Mouse (Mus musculus) hindbrain, embryonic 14.5 days (tissue): Measurements from ENCODE around the gene Poc1b. TPM values are rescaled to one million over a fixed set of nuclear protein-coding genes. Genes with fewer than 3 reads are reported as not detected.
"Not testable (repeated sequence)": the region's sequence is repeated elsewhere in the genome, so short reads cannot be mapped to it uniquely, and the experiment has no call there.

ENCODE experiments used
- ATAC-seq: fragments of 200-750 bp; cut with Nextera tagmentation; 2 replicates; pipeline ENCODE4 v1.8.0; 2017; ENCODE audit warnings: moderate number of reproducible peaks, mild to moderate bottlenecking, moderate TSS enrichment, moderate library complexity; ENCODE audit not compliant: low FRiP score
- DNase-seq: peaks from one replicate; pipeline ENCODE4 v3.0.0-alpha.2; 2015; ENCODE audit warnings: low spot score
- H3K27ac ChIP-seq: fragments of 300-500 bp; sonication (generic); 2 replicates; pipeline ENCODE4 v1.5.1; 2014; ENCODE audit warnings: mild to moderate bottlenecking, moderate library complexity
- H3K27me3 ChIP-seq: fragments of 300-500 bp; sonication (generic); 2 replicates; pipeline ENCODE4 v1.6.1; 2014; ENCODE audit warnings: mild to moderate bottlenecking, low read length, mixed read lengths; ENCODE audit not compliant: control insufficient read depth, insufficient read depth
- H3K36me3 ChIP-seq: fragments of 300-500 bp; sonication (generic); replicated peaks from 2 replicates; pipeline ENCODE4 v1.6.1; 2014; ENCODE audit not compliant: control insufficient read depth, insufficient read depth
- H3K4me1 ChIP-seq: fragments of 300-500 bp; sonication (generic); replicated peaks from 2 replicates; pipeline ENCODE4 v1.6.1; 2014; ENCODE audit warnings: antibody characterized with exemption, low read length, mixed read lengths; ENCODE audit not compliant: control insufficient read depth, insufficient read depth
- H3K4me2 ChIP-seq: fragments of 300-500 bp; sonication (generic); replicated peaks from 2 replicates; pipeline ENCODE4 v1.6.1; 2014; ENCODE audit warnings: mild to moderate bottlenecking, moderate library complexity
- H3K4me3 ChIP-seq: fragments of 300-500 bp; sonication (generic); replicated peaks from 2 replicates; pipeline ENCODE4 v1.5.1; 2014; ENCODE audit warnings: mild to moderate bottlenecking, low read length
- H3K9ac ChIP-seq: fragments of 300-500 bp; sonication (generic); 2 replicates; pipeline ENCODE4 v1.6.1; 2014
- H3K9me3 ChIP-seq: fragments of 300-500 bp; sonication (generic); 2 replicates; pipeline ENCODE4 v1.6.1; 2016; ENCODE audit warnings: low read length; ENCODE audit not compliant: control insufficient read depth
- WGBS: fragments of 180-500 bp; shearing (Covaris S2); extraction: QIAGEN DNeasy Blood & Tissue Kit; methylation state at CpG from one replicate; pipeline ENCODE4 v1.1.7; 2014; 5-methylcytosine and 5-hydroxymethylcytosine counted together
- polyA plus RNA-seq: library from polyadenylated mRNA; unstranded; fragments of >200 nt; fragmentation: Nextera tagmentation; extraction: Ambion mirVana; gene quantifications from 2 replicates; pipeline ENCODE4 v1.2.1, GENCODE M21; 2014

The Poc1b gene
- polyA plus RNA-seq, 1 experiment from 2014 or later, result 12.5 TPM

- H3K4me2 ChIP-seq, result no peak overlapping the region
- WGBS, result 78% methylated on average over 8 of the region's 8 CpGs
- no peaks in the 10 kb centered on the region for H3K36me3 ChIP-seq
- ATAC-seq (no peak), DNase-seq (no peak)
- H3K27ac ChIP-seq, result no peak overlapping the region
- H3K4me3 ChIP-seq, result no peak overlapping the region
- no peaks in the 10 kb centered on the region for H3K9me3 ChIP-seq
- H3K9ac ChIP-seq, result no peak overlapping the region
- no peaks in the 10 kb centered on the region for H3K4me1 ChIP-seq
- H3K27me3 ChIP-seq, result no peaks in the 10 kb centered on the region
These were observed 38.8 kb downstream of the Poc1b start for GRCm38 (mm10) chr10:99145611-99146010.

GRCm38 (mm10) chr10:99146596-99146995 is 39.8 kb downstream of the Poc1b start:
- no peak overlapping the region for H3K4me3 ChIP-seq
- no peak overlapping the region for H3K9ac ChIP-seq
- H3K27ac ChIP-seq, result no peak overlapping the region
- DNase-seq (no peak), ATAC-seq (no peak)
- no peaks in the 10 kb centered on the region for H3K36me3 ChIP-seq
- no peaks in the 10 kb centered on the region for H3K9me3 ChIP-seq
- no peaks in the 10 kb centered on the region for H3K27me3 ChIP-seq
- H3K4me2 ChIP-seq, result no peak overlapping the region
- 96% methylated on average over 8 of the region's 8 CpGs for WGBS
- H3K4me1 ChIP-seq, result no peaks in the 10 kb centered on the region

DNA sequence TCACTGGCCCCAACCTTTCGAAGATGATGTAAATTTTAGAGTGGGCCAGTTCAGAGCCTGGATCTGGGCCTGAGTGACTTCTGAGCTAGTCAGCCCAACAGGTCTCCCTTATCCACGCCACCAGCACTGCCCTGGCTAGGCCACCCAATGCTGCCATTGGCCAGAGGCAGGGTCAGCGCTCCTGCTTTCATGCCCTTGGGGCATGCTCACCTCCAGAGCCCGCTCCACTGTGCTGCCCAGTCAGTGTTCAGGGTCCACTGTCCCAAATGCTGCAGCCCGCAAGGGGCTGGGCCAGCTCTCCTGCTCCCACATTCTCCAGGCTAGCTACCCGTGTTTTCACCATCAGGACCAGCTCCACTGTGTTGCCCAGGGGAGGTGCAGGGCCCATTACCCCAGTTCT is 43.2 kb downstream of the Poc1b start:
- H3K27me3 ChIP-seq, result no peaks in the 10 kb centered on the region
- H3K4me1 ChIP-seq, result no peaks in the 10 kb centered on the region
- H3K4me3 ChIP-seq, result no peak overlapping the region
- DNase-seq, result no peak
- 0 out of 2 replicates have a peak, but pooled peaks cover 8% of the 10 kb centered on the region for H3K36me3 ChIP-seq
- H3K9me3 ChIP-seq, result no peaks in the 10 kb centered on the region
- ATAC-seq, result peak; percentile 31; the same call in 1 of the 2 replicates
- H3K27ac ChIP-seq, result no peak overlapping the region
- 92% methylated on average over 6 of the region's 6 CpGs for WGBS
- H3K9ac ChIP-seq, result no peak overlapping the region
- no peak overlapping the region for H3K4me2 ChIP-seq

- H3K4me2 ChIP-seq, result no peak overlapping the region
- 100% methylated on average over 1 of the region's 1 CpGs for WGBS
- H3K4me1 ChIP-seq, result no peaks in the 10 kb centered on the region
- H3K9ac ChIP-seq, result no peak overlapping the region
- H3K27me3 ChIP-seq, result no peaks in the 10 kb centered on the region
- DNase-seq (no peak), ATAC-seq (no peak)
- H3K36me3 ChIP-seq, result peaks cover 19% of the 10 kb centered on the region
- H3K27ac ChIP-seq, result no peak overlapping the region
- no peak overlapping the region for H3K4me3 ChIP-seq
- H3K9me3 ChIP-seq, result no peaks in the 10 kb centered on the region
These were observed 44.7 kb downstream of the Poc1b start for GRCm38 (mm10) chr10:99151580-99151979.

DNA sequence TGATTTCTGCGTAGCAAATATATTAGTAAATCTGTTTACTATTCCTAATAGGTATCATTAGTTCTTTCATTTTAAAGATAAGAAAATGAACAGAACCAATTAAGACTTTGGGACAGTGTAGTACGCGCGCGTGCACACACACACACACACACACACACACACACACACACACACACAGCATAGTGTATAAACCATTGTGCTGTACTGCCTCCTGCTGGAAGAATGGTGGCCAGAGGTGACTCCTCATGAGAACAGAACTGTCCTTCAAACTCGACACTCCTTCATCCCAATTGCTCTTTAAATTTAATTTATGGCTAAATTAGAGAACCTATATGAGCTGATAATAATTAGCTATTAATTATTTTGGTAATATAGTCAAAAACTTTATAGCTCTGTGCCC is 45.2 kb downstream of the Poc1b start:
- no peak for ATAC-seq
- 95% methylated on average over 6 of the region's 6 CpGs for WGBS

DNA sequence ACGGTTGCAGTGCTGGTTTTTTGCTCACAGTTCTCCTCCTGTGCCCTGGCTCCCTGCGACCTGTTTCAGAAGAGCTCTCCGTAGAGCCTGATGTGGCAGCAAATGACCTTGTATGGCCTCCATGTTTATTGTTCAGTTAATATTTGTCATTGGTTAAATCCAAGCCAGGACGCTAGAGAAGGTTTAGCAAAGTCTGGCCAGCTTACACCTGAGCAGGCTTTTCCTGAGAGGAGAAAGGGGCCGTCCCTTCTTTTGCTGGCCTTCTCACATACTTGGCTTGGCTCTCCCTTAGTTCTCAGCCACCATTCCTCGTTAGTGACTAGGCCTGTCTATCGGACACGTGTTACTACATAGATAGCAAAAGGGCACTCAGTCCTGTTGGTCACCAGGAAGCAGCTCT is 47.8 kb downstream of the Poc1b start:
- no peak overlapping the region for H3K27ac ChIP-seq
- WGBS, result 91% methylated on average over 8 of the region's 8 CpGs
- H3K27me3 ChIP-seq, result no peaks in the 10 kb centered on the region
- no peaks in the 10 kb centered on the region for H3K4me1 ChIP-seq
- no peak for ATAC-seq
- no peak overlapping the region for H3K4me2 ChIP-seq
- DNase-seq, result no peak
- H3K4me3 ChIP-seq, result no peak overlapping the region
- H3K36me3 ChIP-seq, result peaks cover 24% of the 10 kb centered on the region
- no peak overlapping the region for H3K9ac ChIP-seq
- H3K9me3 ChIP-seq, result no peaks in the 10 kb centered on the region

More for the DNA sequence above, 45.2 kb downstream of the Poc1b start:
- no peak for DNase-seq
- Histone ChIP-seq H3K4me1 (no peaks in the 10 kb centered on the region), H3K27me3 (no peaks in the 10 kb centered on the region), H3K9me3 (no peaks in the 10 kb centered on the region), H3K27ac (no peak overlapping the region), H3K4me3 (no peak overlapping the region), H3K9ac (no peak overlapping the region), H3K36me3 (peaks cover 23% of the 10 kb centered on the region), H3K4me2 (no peak overlapping the region)

DNA sequence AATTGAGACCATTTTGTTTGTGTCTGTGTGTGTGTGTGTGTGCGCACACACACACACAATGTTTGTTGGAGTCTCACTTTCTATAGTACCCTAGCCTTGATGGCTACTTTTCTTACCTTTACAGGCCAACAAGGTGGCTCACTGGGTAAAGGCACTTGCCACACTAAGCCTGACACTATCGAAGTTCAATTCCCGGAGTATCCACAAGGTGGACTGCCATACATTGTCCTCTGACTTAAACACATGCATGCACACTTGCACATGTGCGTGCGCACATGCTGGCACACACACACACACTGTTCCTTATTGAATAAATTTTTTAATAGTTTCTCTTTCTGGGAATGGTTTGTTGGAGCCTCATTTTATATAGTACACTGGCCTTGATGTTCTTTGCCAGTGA is 50.0 kb downstream of the Poc1b start:
- no peaks in the 10 kb centered on the region for H3K9me3 ChIP-seq
- H3K27me3 ChIP-seq, result no peaks in the 10 kb centered on the region
- H3K9ac ChIP-seq, result no peak overlapping the region
- H3K36me3 ChIP-seq, result peaks cover 28% of the 10 kb centered on the region
- WGBS, result 89% methylated on average over 5 of the region's 5 CpGs
- H3K4me3 ChIP-seq, result no peak overlapping the region
- no peaks in the 10 kb centered on the region for H3K4me1 ChIP-seq
- ATAC-seq, result no peak
- no peak for DNase-seq
- no peak overlapping the region for H3K27ac ChIP-seq
- no peak overlapping the region for H3K4me2 ChIP-seq

DNA sequence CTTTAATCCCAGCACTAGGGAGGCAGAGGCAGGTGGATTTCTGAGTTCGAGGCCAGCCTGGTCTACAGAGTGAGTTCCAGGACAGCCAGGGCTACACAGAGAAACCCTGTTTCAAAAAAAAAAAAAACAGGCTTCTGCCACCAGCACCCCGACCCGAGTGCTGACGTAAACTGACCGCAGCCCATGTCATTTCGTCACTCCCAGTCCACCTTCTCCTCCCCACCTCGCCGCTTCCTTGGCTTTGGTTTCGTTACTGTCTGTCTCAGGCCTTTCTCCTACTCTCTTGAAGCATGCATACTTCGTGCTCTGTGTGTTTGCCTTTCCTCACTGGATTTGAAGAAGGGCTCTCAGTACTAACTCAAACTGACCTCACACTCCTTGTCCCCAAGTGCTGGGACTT is 50.9 kb downstream of the Poc1b start:
- H3K27ac ChIP-seq, H3K4me3 ChIP-seq, DNase-seq, H3K4me1 ChIP-seq, H3K9me3 ChIP-seq, ATAC-seq, H3K9ac ChIP-seq, H3K27me3 ChIP-seq, H3K4me2 ChIP-seq: not testable (repeated sequence)
- H3K36me3 ChIP-seq, result peaks cover 24% of the 10 kb centered on the region
- 95% methylated on average over 10 of the region's 10 CpGs for WGBS

DNA sequence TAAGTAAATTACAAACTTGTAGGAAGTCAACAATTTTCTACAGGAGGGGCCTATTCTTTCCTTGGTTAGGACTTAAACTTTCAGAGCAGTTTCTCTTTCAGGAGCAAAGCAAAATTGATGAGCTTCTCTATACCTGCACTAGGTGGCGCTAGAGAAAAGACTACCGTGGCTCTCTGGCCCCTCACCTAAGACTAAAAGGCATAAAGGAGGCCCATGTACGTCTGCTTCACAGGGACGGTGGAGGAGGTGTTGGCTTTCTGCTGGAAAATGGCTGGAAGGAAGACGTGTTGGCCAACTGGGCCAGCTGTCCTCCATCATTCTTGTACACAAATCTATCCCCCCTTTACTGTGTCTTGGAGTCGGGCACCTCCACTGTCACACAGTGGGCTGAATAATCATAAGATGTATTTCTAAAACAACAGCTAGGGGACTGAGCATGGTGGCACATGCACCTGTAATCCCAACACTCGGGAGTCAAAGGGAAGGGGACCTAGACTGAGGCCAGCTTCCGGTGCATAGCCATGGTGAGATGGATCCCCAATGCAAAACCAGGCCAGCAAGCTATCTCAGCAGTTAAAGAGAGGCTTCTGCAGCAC is 55.2 kb downstream of the Poc1b start:
- peak; percentile 72 for DNase-seq
- no peak overlapping the region for H3K9ac ChIP-seq
- 41% methylated on average over 8 of the region's 8 CpGs for WGBS
- no peaks in the 10 kb centered on the region for H3K4me1 ChIP-seq
- no peaks in the 10 kb centered on the region for H3K27me3 ChIP-seq
- H3K4me3 ChIP-seq, result no peak overlapping the region
- no peak overlapping the region for H3K4me2 ChIP-seq
- no peak overlapping the region for H3K27ac ChIP-seq
- H3K36me3 ChIP-seq, result peaks cover 5% of the 10 kb centered on the region; the same call in 1 of the 2 replicates
- no peaks in the 10 kb centered on the region for H3K9me3 ChIP-seq
- no peak for ATAC-seq

DNA sequence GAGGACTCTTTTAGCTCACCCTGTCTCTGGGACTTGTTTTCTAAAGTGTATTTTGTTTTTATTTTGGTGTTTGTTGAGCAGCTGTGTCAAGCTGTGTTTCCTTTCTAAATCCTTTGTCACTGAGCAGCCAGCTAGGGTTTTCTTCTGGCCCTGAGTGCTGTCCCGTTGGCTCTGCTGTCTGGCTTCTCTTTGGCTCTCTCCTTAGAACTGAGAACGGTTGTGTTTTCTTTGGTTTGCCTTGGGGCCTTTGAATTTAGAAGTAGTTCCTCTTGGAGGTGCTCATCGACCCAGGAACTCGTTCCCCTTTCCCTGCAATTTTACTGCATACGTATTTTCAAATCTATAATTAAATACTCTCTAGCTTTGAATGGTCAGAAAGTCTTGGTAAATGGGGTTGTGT is 56.2 kb downstream of the Poc1b start:
- Histone ChIP-seq H3K4me3 (no peak overlapping the region), H3K9me3 (no peaks in the 10 kb centered on the region), H3K9ac (no peak overlapping the region), H3K4me1 (no peaks in the 10 kb centered on the region), H3K36me3 (peaks cover 4% of the 10 kb centered on the region; the same call in 1 of the 2 replicates), H3K27me3 (no peaks in the 10 kb centered on the region), H3K4me2 (no peak overlapping the region), H3K27ac (no peak overlapping the region)
- ATAC-seq (no peak), DNase-seq (no peak)
- WGBS, result 88% methylated on average over 5 of the region's 5 CpGs
